Mouse (Mus musculus): ENCODE measurements around the gene Smox.

- peak; percentile 29; the same call in 1 of the 2 replicates for TF ChIP-seq CTCF (IDR thresholded peaks at IDR 0.05; ENCODE audit: low read depth)
- no peak for TF ChIP-seq EP300 (optimal IDR thresholded peaks at IDR 0.05)
These were observed 26.3 kb downstream of the Smox start for GRCm38 (mm10) chr2:131517550-131517949.

Measured in stomach, postnatal 0 days (tissue).